Mouse (Mus musculus) stomach, postnatal 0 days (tissue): ENCODE data around the gene Atxn2. TPM values are rescaled to one million over a fixed set of nuclear protein-coding genes. Genes with fewer than 3 reads are reported as not detected.

Source experiments
- ATAC-seq: fragments of 200-750 bp; cut with Nextera tagmentation; 2 replicates; pipeline ENCODE4 v1.8.0; 2017; ENCODE audit not compliant: low FRiP score, low TSS enrichment
- DNase-seq: peaks from one replicate; pipeline ENCODE4 v3.0.0-alpha.2; 2016; ENCODE audit warnings: low spot score
- H3K27ac ChIP-seq: fragments of 300-500 bp; sonication (generic); replicated peaks from 2 replicates; pipeline ENCODE4 v1.5.1; 2014; ENCODE audit warnings: mild to moderate bottlenecking, control low read depth
- H3K27me3 ChIP-seq: fragments of 300-500 bp; sonication (generic); 2 replicates; pipeline ENCODE4 v1.6.1; 2014; ENCODE audit warnings: low read length; ENCODE audit not compliant: control insufficient read depth, insufficient read depth
- H3K36me3 ChIP-seq: fragments of 300-500 bp; sonication (generic); 2 replicates; pipeline ENCODE4 v1.6.1; 2014; ENCODE audit warnings: low read length, mixed read lengths; ENCODE audit not compliant: control insufficient read depth, insufficient read depth
- H3K4me1 ChIP-seq: fragments of 300-500 bp; sonication (generic); replicated peaks from 2 replicates; pipeline ENCODE4 v1.6.1; 2014; ENCODE audit warnings: antibody characterized with exemption; ENCODE audit not compliant: control insufficient read depth, insufficient read depth
- H3K4me2 ChIP-seq: fragments of 300-500 bp; sonication (generic); replicated peaks from 2 replicates; pipeline ENCODE4 v1.6.1; 2014; ENCODE audit warnings: low read depth, mild to moderate bottlenecking, control low read depth, moderate library complexity
- H3K4me3 ChIP-seq: fragments of 300-500 bp; sonication (generic); 2 replicates; pipeline ENCODE4 v1.5.1; 2014; ENCODE audit warnings: low read depth, low read length, control low read depth
- H3K9ac ChIP-seq: fragments of 300-500 bp; sonication (generic); 2 replicates; pipeline ENCODE4 v1.6.1; 2014; ENCODE audit warnings: mild to moderate bottlenecking, low read length, control low read depth, mixed read lengths
- H3K9me3 ChIP-seq: fragments of 300-500 bp; sonication (generic); 2 replicates; pipeline ENCODE4 v1.6.1; 2016; ENCODE audit warnings: low read length; ENCODE audit not compliant: control insufficient read depth
- CTCF ChIP-seq: IDR thresholded peaks from 2 replicates; pipeline ENCODE4 v1.5.1; 2016; ENCODE audit warnings: antibody characterized with exemption, low read depth, mild to moderate bottlenecking, moderate library complexity
- EP300 ChIP-seq: optimal IDR thresholded peaks from 2 replicates; pipeline ENCODE3; 2016; ENCODE audit warnings: antibody characterized with exemption
- WGBS: fragments of 180-500 bp; shearing (Covaris S2); extraction: QIAGEN DNeasy Blood & Tissue Kit; methylation state at CpG from one replicate; pipeline ENCODE4 v1.1.7; 2014; 5-methylcytosine and 5-hydroxymethylcytosine counted together
- polyA plus RNA-seq: library from polyadenylated mRNA; unstranded; fragments of >200 nt; fragmentation: Nextera tagmentation; extraction: Ambion mirVana; gene quantifications from 2 replicates; pipeline ENCODE4 v1.2.1, GENCODE M21; 2015

Gene Atxn2
- polyA plus RNA-seq, 1 experiment from 2014 or later: 30.5 TPM

DNA sequence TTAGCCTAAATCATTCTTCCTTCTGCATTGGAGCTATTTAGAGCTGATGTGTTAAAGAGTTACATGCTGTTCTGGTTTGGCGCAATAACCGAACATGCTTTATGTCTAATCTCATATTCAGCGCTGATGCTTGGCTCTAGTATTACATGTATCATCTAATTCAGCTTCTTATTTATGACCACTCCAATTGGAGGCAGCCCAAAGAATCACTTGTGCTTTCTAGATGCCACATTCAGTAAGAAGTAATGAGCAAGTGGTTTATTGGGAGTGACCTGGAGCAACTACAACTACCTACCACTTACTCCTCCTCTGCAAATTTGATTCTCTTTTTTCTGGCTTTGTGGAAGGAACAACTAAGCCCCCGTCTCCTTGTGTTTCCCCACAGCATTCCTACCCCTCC is 47.2 kb downstream of the Atxn2 start:
- no peaks in the 10 kb centered on the region for H3K27me3 ChIP-seq
- no peak overlapping the region for H3K4me2 ChIP-seq
- H3K9me3 ChIP-seq: no peaks in the 10 kb centered on the region
- no peak overlapping the region for H3K27ac ChIP-seq
- H3K9ac ChIP-seq: no peak overlapping the region
- ATAC-seq: no peak
- WGBS: 66% methylated on average over 4 of the region's 4 CpGs
- TF ChIP-seq EP300: no peak
- H3K36me3 ChIP-seq: peaks cover 13% of the 10 kb centered on the region; the same call in 1 of the 2 replicates
- H3K4me3 ChIP-seq: no peak overlapping the region
- H3K4me1 ChIP-seq: no peaks in the 10 kb centered on the region
- no peak for DNase-seq

GRCm38 (mm10) chr5:121759921-121760320 is 48.8 kb downstream of the Atxn2 start:
- no peaks in the 10 kb centered on the region for H3K27me3 ChIP-seq
- no peak for TF ChIP-seq EP300

DNA sequence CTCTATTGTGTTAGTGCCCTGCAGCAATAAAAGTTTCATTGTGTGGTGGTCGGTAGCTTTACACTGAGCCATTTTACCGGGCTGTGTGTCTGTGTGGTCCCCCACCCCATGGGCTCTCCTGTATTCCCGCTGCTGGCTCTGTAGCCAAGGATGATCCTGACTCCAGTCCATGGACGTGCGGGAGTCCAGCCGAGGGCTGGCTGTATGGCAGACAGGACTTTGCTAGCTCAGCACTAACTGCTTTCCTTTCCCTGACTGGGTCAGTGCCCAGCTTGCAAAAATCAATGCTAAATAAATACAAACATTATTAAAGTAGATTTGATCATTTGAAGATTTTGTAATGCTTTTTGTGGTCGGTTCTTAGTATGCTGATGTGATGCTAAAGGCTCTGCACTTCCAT is 50.3 kb downstream of the Atxn2 start:
- TF ChIP-seq EP300: no peak
- no peak for TF ChIP-seq CTCF
- no peak for DNase-seq

More at GRCm38 (mm10) chr5:121759921-121760320, 48.8 kb downstream of the Atxn2 start:
- Histone ChIP-seq H3K4me3 (no peak overlapping the region), H3K9me3 (no peaks in the 10 kb centered on the region), H3K36me3 (peaks cover 13% of the 10 kb centered on the region; the same call in 1 of the 2 replicates), H3K27ac (no peak overlapping the region), H3K4me1 (no peaks in the 10 kb centered on the region), H3K4me2 (no peak overlapping the region), H3K9ac (no peak overlapping the region)
- ATAC-seq: no peak
- no peak for DNase-seq
- 87% methylated on average over 4 of the region's 4 CpGs for WGBS

GRCm38 (mm10) chr5:121762949-121763348 is 51.8 kb downstream of the Atxn2 start:
- H3K27ac ChIP-seq: no peak overlapping the region
- no peaks in the 10 kb centered on the region for H3K4me1 ChIP-seq
- 87% methylated on average over 6 of the region's 6 CpGs for WGBS
- DNase-seq: no peak
- no peaks in the 10 kb centered on the region for H3K27me3 ChIP-seq
- no peaks in the 10 kb centered on the region for H3K9me3 ChIP-seq
- H3K4me3 ChIP-seq: no peak overlapping the region
- ATAC-seq: no peak
- H3K36me3 ChIP-seq: peaks cover 7% of the 10 kb centered on the region; the same call in 1 of the 2 replicates
- no peak overlapping the region for H3K4me2 ChIP-seq
- H3K9ac ChIP-seq: no peak overlapping the region
- TF ChIP-seq CTCF (no peak), EP300 (no peak)

More for the DNA sequence above, 50.3 kb downstream of the Atxn2 start:
- 75% methylated on average over 7 of the region's 7 CpGs for WGBS
- no peak overlapping the region for H3K4me2 ChIP-seq
- no peaks in the 10 kb centered on the region for H3K27me3 ChIP-seq
- no peak overlapping the region for H3K4me3 ChIP-seq
- no peaks in the 10 kb centered on the region for H3K4me1 ChIP-seq
- peaks cover 10% of the 10 kb centered on the region; the same call in 1 of the 2 replicates for H3K36me3 ChIP-seq
- no peak overlapping the region for H3K9ac ChIP-seq
- H3K27ac ChIP-seq: no peak overlapping the region
- no peak for ATAC-seq
- no peaks in the 10 kb centered on the region for H3K9me3 ChIP-seq

- H3K36me3 ChIP-seq: peaks cover 2% of the 10 kb centered on the region; the same call in 1 of the 2 replicates
- DNase-seq: no peak
- no peaks in the 10 kb centered on the region for H3K4me1 ChIP-seq
- no peak overlapping the region for H3K9ac ChIP-seq
- no peaks in the 10 kb centered on the region for H3K9me3 ChIP-seq
- no peak for TF ChIP-seq EP300
- TF ChIP-seq CTCF: no peak
- no peak overlapping the region for H3K4me2 ChIP-seq
- 91% methylated on average over 2 of the region's 2 CpGs for WGBS
- no peak overlapping the region for H3K27ac ChIP-seq
- H3K27me3 ChIP-seq: no peaks in the 10 kb centered on the region
- no peak overlapping the region for H3K4me3 ChIP-seq
- no peak for ATAC-seq
Measured at GRCm38 (mm10) chr5:121765020-121765419, 53.9 kb downstream of the Atxn2 start.

- DNase-seq (no peak), ATAC-seq (no peak)
- no peaks in the 10 kb centered on the region for H3K4me1 ChIP-seq
Measured at GRCm38 (mm10) chr5:121766038-121766773, 55.1 kb downstream of the Atxn2 start.

More at GRCm38 (mm10) chr5:121766038-121766773, 55.1 kb downstream of the Atxn2 start:
- no peak overlapping the region for H3K4me3 ChIP-seq
- H3K27ac ChIP-seq: no peak overlapping the region
- no peaks in the 10 kb centered on the region for H3K9me3 ChIP-seq
- WGBS: 72% methylated on average over 4 of the region's 4 CpGs
- H3K27me3 ChIP-seq: no peaks in the 10 kb centered on the region
- no peaks in the 10 kb centered on the region; the same call in 1 of the 2 replicates for H3K36me3 ChIP-seq
- H3K4me2 ChIP-seq: no peak overlapping the region
- TF ChIP-seq CTCF (peak; percentile 48), EP300 (no peak)
- H3K9ac ChIP-seq: no peak overlapping the region
